Mouse (Mus musculus): ENCODE data around the gene Srsf3. TPM values are rescaled to one million over a fixed set of nuclear protein-coding genes. Genes with fewer than 3 reads are reported as not detected.

Gene Srsf3
- total RNA-seq, 4 experiments from 2014 or later: 117 to 141 (median 132) TPM

DNA sequence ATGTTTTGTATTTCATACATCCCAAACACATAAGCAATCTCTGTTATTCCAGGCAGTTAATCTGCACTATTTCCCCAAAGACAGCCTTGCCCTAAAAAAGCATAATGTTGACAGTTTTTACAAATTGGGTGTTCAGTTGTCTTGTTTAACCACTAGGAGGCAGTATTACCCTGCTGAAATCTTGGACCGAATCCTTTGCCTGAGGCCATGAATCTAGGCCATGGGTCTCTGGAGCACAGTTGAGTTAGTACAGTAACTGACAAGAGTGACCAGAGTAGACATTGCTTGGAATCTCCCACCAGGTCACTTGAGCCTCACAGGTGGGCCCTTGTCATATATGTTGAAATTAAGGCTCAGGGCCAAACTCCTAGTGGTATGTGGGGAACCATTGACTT is 12.5 kb downstream of the Srsf3 start:
- DNase-seq (ENCODE audit: low spot score in 2 of 2): no peak

DNA sequence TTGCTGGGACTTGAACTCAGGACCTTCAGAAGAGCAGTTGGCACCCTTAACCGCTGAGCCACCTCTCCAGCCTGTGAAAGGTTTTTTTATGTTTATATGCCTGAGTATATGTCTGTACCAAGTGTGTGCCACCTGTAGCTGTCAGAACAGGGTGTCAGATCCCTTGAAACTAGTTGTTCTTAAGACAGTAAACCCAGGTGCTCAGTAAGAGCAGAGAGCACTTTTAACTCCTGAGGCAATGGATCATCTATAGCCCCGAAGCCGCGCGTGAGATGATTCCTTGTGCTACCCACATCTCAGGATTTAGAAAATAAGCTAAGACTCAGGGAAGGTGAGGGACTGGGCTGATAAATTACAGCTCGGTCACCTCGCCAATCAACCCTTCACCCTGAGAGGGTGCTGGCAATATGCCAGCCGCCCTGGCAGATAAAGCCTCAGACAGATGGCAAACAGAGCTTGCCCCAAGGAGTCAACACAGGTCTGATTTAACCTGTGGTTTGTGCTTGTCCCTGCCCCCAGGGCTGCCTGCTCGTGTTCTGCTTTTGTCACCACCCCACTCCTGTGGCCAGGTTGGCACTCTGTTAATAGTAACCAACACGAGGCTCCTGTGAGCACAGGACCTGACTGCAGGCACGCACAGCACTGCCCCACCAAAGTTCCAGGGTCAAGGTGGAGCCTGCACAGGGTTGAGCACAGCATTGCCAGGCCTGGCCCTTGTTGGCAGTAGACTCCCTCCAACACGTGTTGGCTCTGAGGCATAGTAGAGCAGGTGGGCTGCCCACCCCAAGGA is 13.5 kb downstream of the Srsf3 start:
- no peak for DNase-seq (ENCODE audit: low spot score in 2 of 2)

DNA sequence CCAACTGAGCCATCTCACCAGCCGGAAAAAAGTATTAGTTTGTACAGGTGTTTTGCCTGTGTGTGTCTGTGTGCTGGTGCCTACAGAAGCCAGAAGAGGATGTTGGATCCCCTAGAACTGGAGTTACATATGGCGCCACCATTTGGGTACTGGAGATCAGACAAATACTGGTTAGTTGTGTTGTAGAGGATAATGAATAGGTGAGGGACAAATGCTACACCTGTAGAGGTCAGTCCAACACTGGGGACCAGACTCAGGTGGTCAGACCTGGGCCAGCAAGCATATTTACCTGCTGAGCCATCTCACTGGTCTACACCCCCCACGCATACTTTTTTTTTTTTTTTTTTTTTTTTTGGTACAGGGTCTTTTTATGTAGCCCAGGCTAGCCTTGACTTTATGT is 14.4 kb downstream of the Srsf3 start:
- no peak for DNase-seq (ENCODE audit: low spot score in 2 of 2)

DNA sequence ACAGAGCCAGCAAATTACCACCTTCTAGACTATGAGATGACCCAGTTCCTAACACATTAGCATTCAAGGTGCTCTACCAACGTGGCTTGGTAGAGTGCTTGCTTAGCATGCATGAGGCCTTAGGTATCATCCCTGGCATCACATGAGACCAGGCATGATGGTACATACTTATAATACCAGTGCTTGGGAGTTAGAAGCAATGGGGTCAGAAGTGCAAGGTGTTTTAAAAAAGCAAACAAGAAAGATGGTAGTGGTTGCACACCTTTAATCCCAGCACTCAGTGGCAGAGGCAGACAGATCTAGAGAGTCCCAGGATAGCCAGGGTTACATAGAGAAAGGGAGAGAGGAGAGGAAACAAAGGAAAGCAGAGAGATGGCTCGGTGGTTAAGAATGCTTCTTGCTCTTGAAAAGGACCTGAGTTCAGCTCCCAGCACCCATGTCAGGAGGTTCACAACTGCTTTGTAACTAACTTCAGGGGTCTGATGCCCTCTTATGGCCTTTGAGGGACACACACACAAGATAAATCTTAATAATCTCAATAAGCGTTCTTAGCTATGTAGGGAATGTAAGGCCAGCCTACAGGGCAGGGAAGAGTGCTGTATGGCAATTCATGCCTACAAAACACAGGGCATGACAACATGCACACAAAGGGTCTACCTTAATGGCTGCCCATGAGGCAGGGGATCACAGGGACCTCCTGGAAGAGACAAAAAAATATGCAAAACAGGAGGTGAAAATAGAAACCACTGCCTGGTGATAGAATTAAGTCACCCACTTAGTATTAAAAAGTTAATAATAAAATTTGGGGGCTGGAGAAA is 15.5 kb downstream of the Srsf3 start:
- no peak for DNase-seq (ENCODE audit: low spot score in 2 of 2)

DNA sequence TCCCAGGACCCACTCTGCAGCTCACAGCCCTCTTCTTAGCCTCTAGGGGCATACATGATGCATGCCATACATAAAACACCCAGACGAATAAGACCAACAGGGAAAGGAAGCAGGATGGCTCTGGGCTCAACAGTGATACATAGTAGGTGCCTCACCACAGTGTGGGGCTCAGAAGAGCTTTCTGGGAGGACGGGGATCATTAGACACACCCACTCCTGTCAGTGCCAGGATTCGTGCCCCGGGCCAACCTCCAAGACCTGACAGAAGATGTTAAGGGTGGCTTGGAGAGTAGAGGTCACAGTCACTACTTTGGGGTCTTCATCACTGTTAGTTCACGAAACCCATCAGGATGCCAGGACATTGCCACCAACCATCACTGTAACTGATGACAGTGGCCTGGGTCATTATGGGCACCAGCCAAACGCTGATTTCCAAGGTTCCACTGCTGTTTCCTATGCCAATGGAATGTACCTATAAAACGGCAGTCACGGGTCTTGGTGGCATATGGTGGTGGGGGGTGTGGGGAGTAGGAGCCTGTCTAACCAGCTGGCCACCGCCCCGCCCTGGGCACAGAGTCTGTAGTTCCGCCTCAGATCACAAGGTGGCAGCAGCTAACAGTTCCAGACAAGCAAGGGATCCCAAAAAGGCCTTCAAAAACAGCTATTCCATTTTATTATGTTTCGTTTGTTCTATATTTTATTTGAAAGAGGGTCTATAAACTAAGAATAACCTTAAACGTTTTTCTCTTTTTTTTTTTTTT is 16.5 kb downstream of the Srsf3 start:
- DNase-seq (ENCODE audit: low spot score in 2 of 2): peak; percentile 75 to 91

DNA sequence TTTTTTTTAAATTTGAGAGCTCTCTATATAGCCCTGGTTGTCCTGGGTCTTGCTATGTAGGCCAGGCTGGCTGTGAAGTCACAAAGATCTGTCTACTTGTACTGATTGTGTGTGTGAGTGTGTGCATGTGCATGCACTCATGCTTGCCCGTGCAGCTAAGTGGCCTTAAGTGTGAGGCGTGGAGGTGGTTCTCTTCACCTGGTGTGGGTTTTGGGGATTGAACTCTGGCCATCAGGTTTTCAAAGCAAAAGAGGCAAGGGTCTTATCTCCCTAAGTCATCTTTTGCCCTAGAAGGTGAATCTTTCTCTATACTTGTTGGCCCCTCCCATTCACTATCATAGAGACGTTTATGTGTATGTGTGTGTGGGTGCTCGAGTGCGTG is 17.1 kb downstream of the Srsf3 start:
- no peak for DNase-seq (ENCODE audit: low spot score in 2 of 2)

DNA sequence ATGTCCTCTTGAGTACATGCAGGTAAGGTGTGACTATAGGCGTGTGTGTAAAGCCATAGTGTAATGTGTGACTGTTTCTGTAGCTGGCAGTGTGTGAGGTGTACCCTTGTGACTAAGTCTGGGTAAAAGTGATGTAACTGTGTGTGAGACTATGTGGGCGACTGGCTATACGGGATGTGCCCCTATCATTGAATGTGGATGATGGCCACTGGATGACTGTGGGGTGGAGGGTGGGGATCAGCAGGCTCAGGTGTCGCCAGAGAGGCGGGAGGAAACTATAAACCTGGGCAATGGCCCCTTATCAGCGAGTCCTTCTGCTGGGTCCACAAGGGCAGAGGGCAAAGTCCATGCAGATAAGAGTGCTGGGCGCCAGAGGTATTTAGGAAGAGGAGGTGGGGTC is 17.5 kb downstream of the Srsf3 start:
- DNase-seq (ENCODE audit: low spot score in 2 of 2): no peak

DNA sequence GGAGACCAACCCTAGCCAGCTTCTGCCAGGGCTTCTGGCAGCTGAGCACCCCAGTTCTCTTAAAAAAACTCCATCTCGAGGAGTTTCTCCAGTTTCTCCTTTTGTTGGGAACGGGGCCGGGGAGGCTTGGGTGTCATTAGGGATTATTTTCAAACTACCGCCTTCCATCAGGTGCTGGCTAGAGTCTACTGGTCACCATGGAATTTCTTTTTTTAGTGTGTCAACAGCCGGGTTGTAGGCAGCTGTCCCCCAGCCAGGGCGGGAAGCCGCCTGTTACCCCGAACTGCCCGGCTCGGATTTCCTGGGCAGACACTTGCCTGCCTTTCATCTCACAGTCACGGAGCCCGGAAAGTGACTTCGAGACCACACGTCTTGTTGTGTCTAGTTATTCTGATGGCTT is 18.4 kb downstream of the Srsf3 start:
- DNase-seq (ENCODE audit: low spot score in 2 of 2): no peak

DNA sequence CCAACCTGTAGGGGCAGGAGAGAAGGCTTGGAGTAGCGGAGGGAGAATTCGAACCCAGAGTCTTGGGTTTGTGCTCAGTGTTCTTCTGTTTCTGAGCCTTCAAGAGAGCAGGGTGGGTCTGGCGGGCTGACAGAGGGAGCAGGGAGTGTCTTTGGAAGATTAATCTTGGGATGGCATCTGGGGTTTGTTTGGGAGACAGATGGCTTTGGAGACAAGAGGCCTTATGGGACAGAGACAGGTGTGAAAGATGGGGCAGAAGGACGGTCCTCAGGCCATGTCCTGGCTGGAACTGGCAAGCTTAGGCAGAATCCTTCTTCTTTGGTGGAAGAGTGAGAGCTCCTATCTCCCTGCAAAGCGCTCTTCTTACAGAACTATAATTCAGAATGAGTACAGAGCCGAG is 20.6 kb downstream of the Srsf3 start:
- DNase-seq (ENCODE audit: low spot score in 2 of 2): no peak

DNA sequence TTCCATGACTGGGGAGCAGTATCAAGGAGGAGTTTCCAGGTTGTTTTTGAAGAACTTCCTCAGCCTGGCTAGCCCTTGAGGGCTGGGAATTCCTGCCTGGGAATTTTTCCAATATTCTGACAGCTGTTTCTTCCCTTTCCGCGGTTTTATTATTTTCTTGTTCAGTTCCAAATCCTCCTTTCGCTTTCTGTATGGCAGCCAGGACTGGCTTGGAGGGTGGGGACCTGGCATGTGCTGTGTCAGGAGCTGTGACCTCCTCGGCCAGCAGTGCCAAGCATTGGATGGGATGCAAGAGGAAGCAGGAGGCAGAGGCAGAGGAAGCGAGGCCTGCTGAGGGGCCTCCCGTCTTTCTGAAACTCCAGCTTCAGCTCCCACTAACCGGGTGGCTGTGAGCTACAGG is 21.4 kb downstream of the Srsf3 start:
- no peak for DNase-seq (ENCODE audit: low spot score in 2 of 2)

DNA sequence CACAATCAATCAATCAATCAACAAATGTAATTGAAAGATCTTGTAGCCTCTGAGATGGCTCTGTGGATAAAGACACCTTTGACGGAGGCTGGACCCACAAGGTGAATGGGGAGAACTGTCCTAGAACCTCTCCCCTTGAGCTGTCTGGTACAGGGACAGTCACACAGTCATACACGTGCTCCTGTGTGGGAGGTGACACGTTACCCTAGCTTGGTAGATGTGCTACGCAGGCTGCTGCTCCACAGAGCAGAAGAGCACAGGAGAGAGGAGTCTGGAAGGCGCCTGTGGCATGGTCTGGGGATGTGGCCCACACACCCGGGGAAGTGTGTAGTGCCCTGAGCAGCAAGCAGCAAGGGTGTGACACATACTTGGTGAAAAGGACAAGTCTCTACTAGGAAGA is 22.0 kb downstream of the Srsf3 start:
- no peak for DNase-seq (ENCODE audit: low spot score in 2 of 2)

DNA sequence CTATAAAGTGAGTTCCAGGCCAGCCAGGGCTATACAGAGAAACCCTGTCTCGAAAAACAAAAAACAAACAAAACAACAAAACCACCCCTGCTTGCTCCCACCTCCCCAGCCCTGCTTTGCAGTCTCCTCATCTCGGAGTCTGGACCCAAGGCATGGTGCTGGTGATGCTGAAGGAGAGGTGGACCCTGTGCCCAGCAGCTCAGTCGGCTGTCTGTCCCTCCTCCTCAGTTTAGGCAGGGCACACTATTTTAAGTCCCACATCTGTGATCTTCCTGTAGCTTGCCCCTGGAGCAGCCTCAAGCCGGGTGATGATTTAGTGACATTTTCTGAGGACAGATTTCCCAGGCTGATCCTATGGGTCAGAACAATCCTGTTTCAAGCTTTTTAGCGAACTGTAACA is 23.2 kb downstream of the Srsf3 start:
- DNase-seq (ENCODE audit: low spot score in 2 of 2): no peak

DNA sequence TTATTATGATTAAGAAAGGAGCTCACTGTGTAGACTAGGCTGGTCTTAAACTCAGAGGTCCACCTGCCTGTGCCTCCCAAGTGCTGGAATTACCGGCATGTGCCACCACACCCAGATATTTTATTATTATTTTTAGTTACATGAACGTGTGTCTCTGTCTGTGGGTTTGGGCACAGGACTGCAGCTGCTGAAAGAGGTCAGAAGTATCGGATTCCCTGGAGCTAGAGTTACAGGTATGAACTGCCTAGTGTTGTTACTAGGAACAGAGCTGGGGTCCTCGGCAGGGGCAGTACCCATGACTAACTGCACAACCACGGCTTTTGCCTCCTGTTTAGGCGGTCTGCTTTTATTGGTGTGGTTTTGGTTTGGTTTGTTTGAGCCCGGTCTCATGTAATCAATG is 23.8 kb downstream of the Srsf3 start:
- no peak for DNase-seq (ENCODE audit: low spot score in 2 of 2)

DNA sequence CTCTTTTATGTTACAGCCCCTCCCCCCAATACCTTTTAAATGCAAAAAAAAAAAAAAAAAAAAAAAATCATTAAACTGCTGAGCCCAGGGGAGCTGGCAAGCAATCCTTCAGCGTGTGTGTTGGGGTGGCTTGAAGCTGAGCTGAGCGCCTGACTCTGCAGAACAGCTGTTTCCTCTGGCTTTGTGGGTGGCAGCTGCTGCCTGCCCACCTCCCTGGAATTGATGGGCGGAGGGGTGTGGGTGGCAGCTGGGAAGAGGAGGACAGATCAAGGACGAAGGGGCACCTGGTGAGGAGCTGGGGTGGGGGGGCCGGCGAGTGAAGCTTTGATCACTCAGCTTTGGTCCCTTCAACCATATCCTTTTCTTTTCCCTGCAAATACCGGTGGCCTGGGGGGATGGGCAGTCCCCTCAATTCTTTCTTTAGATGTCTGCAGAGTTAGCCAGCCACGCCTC is 24.3 kb downstream of the Srsf3 start:
- no peak for DNase-seq (ENCODE audit: low spot score in 2 of 2)

DNA sequence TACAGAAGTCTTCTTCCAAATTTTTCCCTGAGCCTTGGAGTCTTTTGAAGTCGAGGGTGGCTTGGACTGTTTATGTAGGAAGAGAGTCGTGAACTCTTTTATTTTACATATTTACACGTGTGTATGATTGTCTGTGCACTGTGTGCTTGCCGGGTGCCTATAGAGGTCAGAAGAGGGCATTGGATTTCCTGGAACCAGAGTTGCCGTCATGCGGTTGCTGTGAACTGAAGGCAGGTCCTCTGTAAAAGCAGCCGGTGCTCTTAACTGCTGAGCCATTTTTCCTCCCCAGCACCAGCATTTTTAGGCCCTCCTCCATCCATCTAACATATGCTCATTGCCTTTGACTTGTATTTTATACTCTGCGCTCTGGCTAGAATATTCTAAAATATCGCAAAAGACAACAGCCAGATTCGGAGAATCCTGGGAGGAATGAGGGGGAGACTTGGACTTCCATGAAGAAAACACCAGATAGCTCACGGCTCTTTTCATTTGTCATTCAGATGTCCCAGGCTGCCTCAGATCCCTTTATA is 25.0 kb downstream of the Srsf3 start:
- no peak for DNase-seq (ENCODE audit: low spot score in 2 of 2)

DNA sequence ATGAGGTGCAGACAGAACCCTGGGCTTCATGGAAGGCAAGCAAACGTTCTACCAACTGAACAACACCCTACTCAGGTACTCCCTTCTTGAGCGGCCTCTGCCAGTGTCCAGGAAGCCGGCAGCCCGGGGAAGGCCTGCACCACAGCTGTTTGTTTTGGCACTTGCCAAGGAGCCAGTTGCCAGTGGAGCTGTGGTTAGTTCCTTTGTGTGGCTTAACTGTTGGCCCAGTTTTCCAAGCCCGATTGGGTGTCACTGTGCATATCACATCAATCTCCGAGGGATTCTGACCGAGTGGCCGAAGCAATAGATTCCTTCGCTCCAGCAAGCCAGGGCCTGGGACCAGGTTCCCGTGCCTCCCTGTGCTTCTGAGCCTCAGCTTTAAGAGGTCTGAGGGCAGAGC is 25.5 kb downstream of the Srsf3 start:
- DNase-seq (ENCODE audit: low spot score in 2 of 2): no peak

DNA sequence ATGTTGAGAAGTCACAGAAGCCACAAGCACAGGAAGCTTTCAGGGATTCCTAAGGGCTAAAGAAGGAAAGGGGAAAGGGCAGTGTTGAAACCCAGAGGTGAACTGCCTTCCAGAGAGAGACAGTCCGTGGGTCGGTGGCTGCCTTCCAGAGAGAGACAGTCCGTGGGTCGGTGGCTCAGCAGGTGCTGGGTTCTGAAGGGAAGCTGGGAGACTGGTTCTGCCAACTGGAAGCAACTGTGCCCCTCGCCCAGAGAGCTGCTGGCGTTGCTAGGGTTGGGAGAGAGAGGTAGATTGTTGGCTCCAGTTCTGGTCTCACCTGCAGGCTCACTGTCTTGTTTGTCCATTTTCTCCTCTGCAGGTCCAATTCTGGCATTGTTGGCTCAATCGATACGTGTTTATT is 26.1 kb downstream of the Srsf3 start:
- DNase-seq (ENCODE audit: low spot score in 2 of 2): no peak

DNA sequence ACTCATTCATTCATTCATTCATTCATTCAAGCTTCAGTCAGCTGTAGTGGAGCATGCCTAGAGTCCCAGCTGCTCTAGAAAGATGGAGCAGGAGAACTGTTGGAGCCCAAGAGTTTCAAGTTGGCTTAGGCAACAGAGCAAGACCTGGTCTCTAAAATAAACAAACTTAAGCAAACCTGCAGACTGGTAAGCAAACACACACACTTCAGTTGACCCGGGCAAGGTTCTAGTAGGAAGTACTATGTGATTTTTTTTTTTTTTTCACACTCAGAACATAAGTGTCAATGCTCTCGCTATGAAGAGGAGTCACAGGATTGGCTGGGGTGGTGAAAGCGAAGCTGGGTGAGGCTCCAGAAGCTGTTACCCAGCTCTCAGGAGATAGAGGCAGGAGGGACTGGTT is 27.2 kb downstream of the Srsf3 start:
- DNase-seq (ENCODE audit: low spot score in 2 of 2): no peak

DNA sequence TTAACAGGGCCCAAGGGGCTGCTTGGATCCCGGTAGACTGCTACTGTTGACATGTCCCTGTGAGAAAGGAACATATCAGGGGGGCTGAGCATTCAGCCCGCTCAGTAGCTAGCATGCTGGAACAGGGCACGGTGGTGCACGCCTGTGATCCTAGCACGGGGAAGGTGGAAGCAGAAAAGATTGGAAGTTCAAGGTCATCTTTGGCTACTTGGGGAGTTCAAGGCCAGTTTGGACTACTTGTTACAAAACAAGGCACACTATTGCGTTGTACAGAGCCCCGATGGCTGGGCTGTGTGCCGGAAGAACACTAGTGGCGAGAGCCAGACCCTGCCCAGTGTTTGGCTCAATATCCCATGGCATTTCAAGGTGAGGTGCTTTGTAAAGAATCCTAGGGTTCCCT is 28.5 kb downstream of the Srsf3 start:
- no peak for DNase-seq (ENCODE audit: low spot score in 2 of 2)

DNA sequence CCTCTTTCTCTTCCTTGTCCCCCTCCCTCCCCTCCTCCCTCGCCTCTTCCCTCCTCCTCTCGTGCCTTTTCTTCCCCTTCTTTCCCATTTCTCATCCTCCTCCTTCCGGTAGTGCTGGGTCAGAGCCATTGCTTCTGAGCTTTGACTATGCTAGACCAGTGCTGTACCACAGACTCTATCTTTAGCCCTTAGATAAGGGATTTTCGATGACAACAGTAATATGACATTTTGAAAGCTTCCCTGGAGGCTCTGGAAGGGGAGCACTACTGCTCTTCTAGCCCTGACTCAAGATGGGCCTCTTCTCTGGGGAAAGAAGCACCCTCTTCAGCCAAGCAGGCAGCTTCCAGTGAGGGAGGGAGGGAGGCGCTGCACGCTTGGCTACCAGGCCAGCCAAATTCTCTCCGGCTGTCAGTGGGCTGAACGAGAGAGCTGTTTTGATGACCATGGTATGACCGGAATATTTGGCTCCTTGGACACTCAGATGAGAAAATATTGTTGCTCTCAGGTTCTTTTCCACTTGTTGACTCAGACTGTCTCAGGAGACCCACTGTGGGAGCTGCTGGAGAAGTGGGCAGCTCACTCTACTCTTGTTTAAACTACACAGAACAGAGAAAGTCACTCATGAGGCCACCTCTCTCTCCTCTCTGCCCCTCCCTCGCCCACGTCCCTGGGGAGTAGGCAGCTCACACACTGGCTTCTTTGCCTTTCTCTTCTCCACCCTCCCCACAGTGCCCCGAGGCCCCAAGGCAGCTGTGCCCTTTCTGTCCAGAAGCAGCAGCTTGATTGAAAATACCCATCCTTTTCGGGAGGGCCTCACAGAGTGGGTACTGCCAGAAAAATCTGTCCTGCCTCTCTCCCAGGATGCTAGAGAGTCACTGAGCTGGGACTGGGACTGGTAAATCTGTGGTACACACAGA is 29.9 kb downstream of the Srsf3 start:
- DNase-seq (ENCODE audit: low spot score in 2 of 2): no peak
